Mouse (Mus musculus) adrenal gland, adult 18-20 months (tissue): ENCODE measurements around the gene Rnf144b. TPM values are rescaled to one million over a fixed set of nuclear protein-coding genes. Genes with fewer than 3 reads are reported as not detected.
A peak's percentile ranks its signal among the peaks of the same experiment; 100 is the strongest.

Experiments
- DNase-seq, 2 experiments: peaks; one replicate each; pipeline ENCODE4 v3.0.0; 2021 to 2022; ENCODE audit warnings: low spot score in 2 of 2
- long read RNA-seq, 2 experiments: library from polyadenylated mRNA; stranded (forward); transcript quantifications; one replicate each; pipeline ENCODE4 v2.0.0; 2021
- total RNA-seq, 2 experiments: library from RNA; stranded (reverse); gene quantifications; 1 replicate in 1 of 2; 2 replicates in 1 of 2; pipeline ENCODE4 v1.2.3; 2021

Rnf144b gene
- total RNA-seq: 1 to 10 TPM; 4.4 to 5.0 TPM
- long read RNA-seq, experiment 1, partial matches to known transcripts: 0 of 1 reads
- long read RNA-seq, experiment 1, other reads (novel, unspliced or antisense): 1 of 1 reads
- long read RNA-seq, experiment 2, partial matches to known transcripts: 0 of 1 reads
- long read RNA-seq, experiment 2, other reads (novel, unspliced or antisense): 1 of 1 reads

DNA sequence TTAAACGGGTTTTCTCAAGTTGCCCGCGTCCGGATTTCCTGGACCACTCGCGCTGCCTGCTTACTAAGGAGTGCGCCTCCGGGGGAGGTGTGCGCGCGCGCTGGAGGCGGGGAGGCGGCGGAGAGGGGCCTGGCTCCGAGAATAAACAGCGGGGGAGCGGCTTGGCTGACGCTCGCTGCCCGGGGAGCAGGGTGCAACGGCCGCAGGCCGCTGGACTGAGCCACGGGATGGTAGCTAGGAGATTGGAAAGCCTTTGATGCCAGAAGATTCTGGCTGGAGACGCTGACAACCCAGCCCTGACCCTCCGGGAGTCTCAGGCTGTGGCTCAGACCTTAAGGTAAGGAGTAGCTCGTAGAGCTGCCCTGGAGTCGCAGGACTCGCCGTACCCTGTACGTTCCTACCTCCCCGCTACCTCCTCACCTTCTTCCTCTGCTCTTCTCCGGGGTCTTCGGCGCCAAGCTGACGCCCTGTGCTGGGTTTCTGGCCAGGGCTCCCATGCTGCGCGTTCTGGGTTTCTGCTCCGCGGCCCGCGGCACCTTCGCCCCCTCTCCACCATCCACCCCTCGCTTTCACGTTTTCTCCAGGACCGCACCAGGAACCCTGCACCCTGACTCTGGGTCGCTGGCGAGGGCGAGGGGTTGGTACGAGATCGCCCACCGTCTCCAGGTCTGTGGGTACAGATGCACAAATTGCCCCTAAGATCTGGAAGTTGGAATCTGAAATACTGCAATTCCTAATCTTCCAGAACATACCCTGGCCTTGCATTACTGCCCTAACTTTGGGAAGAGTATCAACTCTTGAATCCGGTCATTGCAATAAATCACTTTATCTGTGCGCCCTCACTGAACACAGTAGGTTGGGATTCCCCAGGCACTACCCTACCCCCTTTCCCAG, at the start of gene Rnf144b:
TSS of gene Rnf144b (plus strand) at position 120 of the 894 bp plus-strand sequence.
- peak; percentile 29 to 35 for DNase-seq

DNA sequence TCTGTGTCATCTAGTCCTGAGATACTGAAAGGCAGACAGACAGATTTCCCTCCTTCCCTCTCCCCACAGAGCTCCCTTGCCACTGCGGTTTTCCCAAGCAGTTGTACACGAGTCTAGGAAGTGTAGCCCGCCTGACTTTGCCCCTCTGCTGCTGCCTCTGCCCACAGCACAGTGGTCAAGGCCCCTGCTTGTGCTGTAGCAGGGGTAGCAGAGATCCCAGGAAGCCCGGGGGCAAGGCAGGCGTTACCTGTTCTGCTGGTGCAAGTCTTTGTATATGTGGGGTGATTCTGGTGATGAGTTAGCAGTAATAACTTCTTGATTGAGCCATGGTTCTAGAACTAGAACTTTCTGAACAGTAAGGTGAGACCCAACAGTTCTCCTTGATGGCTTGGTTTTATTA, 46.3 kb upstream of the Rnf144b start:
- DNase-seq: no peak

DNA sequence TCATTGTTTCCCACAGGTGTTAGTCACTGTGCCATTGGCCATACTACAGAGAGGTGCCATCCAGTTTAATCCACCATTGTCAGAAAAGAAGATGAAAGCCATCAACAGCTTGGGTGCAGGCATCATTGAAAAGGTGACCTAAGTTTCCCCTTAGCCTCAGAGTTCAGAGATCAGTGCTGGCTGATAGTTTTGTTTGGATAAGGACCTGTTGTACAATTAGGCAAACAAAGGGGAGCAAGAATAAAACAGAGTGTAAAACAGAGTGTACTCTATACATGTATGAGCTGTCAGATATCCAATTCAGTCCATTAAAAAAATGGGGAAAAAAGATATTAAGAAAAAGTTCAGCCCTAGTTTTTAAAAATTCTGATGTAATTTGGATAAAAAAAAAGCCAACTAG, 45.1 kb upstream of the Rnf144b start:
- no peak for DNase-seq

DNA sequence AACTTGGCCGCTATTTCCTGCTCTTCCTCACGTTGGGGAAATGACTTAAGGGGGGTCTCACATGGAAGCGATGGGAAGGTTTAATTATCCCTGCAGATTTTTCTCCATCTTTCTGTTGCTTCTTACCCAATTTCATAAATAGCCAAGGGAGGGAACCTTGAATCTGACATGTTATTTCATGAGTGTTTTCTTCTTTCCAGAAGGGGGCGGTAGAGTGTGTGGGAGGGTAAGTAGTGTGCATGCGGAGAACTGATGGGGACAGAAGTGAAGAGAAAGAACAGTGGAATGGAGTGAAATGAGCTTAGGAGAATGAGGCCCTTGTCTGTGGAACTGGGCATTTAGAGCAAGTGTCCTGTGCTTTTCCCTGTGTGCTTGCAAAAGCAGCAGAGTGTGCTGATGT, 43.7 kb upstream of the Rnf144b start:
- DNase-seq: no peak

DNA sequence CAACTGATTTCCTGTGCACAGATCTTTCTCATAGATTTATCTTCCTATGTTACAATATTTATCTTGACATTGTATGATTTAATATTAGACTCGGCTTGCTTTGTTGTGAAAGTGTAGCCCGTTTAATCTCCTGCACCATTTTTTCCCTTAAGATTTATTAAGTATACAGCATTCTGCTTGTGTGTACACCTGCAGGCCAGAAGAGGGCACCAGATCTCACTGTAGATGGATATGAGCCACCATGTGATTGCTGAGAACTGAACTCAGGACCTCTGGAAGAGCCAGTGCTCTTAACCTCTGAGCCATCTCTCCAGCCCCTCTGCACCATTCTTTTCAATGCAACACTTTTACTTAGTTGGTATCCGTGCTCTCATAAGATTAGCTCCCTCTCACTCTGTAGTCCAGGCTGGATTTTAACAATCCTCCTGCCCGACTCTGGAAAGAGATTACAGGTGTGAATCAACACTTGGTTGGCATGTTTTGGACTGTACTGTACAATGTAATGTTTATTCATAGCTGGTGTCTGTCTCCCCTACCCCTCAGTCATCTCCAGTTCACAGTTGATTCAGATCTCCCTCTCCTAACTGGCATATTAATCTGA, 41.5 kb upstream of the Rnf144b start:
- no peak for DNase-seq

DNA sequence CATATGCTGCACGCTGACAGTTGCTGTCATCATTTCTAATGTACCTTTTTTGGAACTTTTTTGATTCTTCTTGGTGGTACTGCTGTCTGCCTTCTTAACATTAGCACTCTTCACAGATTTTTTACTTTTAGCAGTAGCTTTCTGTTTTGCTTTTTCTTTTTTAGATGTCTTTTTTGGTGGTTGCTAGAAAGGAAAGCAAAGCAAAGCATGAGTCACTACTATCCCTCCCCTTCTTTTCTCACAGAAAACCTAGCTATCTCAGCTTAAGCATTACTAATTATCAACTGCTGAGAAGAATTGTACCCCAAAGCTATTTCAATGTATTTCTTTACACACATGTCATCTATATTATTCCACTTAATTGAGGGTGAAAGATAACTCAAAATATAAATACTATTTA, 34.0 kb upstream of the Rnf144b start:
- no peak for DNase-seq

DNA sequence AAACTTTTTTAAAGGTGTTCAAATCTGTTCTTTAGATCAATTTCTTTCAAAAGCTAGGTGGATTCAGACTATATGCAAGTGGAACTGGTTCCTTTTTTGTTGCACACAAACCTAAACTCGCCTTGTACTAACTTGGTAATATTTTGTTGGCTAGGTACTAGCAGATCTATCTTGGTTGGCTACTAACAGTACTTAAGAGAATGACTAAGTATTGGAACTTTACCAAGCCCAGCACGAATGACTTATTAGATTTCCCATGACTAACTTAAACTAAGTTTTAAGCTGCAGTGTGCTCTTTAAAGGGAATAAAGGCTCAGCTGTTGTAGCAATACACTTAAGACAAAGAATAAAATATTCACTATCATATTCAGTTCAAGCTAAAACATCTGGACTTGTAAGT, 33.2 kb upstream of the Rnf144b start:
- no peak for DNase-seq

DNA sequence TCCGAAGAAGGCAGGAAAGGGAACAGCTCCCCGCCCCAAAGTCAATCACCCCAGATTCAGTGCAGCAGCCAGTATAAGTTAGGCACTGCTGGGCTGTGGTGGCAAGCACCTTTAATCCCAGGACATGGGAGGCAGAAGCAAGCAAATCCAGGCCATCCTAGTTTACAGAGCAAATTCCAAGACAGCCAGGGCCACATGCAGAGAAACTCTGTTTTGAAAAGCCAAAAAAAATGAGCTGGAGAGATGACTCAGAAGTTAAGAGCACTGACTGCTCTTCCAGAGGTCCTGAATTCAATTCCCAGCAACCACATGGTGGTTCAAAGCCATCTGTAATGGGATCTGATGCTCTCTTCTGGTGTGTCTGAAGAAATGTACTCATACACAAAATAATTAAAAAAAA, 28.7 kb upstream of the Rnf144b start:
- DNase-seq: no peak

DNA sequence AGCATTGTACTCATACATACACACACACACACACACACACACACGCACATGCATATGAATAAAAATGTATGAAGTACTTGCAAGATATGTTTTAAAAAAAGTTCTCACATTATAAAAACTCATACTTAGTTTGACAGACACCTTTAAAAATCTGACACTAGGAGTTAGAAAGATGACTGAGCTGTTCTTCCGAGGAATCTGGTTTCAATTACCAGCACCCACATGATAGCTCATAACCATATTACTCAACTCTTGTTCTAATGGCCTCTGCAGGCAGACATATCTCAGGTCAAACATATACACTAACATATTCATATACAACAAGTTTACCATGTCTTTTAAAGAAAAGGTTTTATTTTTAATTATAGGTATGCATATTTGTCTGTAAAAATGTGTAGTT, 25.9 kb upstream of the Rnf144b start:
- no peak for DNase-seq

DNA sequence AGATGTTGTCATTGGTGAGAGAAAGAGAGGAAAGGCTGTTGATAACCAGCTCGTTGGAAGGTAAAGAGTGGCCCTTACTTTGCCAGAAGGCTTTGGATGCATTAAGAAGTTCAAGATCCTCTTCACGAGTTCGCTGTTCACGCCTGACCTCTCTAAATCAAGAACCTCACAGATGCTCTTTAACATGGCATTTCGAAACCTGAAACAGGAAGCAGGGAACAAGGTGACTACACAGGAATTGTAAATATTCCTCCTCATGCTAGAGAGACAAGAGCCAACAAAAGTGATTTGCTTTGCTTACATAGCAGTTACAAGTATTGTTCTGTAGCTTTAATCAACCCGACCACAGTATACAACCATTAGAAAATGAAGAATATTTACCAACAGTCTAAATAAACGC, 23.2 kb upstream of the Rnf144b start:
- no peak for DNase-seq

DNA sequence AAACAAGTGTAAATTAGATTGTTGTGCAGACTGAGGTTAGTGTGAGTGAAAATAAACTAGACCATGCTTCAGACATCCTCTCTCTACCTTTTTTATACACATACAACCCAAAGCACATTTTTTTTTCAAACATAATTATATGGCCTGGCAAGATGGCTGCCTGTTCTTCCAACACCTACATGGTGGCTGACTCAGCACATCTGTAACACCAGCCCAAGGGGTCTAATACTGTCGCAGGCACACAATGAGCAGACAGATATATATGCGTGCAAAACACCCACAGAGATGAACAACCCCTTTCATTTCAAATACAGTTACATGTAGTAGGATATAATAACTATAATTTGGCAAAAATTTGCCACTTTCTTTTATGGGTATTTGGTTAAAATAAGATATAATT, 21.9 kb upstream of the Rnf144b start:
- no peak for DNase-seq

DNA sequence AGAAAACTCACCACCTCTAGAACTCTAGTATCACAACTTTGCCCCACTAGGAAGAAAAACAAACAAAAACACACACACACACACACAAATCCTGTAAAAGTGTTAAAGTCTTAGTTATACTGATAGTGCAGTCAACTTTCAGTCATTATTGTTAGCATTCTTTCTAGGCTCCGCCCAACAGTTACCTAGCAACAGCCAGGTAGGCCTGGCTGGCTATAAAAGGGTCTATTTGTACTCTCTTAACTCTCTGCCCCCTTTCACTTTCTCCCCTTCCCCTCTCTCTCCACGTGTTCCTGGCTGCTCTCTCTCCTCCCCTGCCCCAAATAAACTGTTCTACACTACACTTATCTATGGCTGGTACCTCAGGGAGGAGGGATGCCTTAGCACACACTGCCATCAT, 18.3 kb upstream of the Rnf144b start:
- DNase-seq: no peak

DNA sequence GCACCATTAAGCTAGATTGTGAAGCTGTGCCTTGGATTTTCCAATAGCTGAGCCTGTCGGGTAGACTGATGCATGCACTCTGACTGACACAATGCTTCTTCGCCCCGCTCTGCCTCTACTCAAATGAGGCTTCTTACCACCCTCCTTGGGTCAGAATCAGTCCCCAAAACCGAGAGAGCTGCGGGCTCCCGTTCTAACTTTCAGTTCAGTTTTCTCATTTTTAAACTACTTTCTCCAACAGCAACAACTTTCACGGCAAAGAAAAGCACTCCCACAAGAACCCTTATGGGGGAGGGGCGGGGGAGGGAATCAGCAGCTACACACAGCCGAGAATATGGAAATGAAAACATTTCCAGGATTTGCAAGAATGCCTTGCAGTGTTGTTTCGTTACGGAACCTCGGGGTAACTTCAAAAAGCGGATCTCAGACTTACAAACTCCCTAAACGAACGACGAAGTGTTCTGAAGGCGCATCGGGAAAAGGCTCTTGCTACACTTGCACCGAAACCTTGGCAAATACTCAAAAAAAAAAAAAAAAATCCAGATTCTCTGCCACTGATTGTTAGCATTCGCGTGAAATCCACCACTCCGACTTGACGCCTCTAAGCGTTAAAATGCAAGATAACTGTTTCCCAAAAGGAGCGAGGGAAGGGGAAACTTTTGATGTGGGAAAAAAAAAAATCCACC, 17.5 kb upstream of the Rnf144b start:
- no peak for DNase-seq

DNA sequence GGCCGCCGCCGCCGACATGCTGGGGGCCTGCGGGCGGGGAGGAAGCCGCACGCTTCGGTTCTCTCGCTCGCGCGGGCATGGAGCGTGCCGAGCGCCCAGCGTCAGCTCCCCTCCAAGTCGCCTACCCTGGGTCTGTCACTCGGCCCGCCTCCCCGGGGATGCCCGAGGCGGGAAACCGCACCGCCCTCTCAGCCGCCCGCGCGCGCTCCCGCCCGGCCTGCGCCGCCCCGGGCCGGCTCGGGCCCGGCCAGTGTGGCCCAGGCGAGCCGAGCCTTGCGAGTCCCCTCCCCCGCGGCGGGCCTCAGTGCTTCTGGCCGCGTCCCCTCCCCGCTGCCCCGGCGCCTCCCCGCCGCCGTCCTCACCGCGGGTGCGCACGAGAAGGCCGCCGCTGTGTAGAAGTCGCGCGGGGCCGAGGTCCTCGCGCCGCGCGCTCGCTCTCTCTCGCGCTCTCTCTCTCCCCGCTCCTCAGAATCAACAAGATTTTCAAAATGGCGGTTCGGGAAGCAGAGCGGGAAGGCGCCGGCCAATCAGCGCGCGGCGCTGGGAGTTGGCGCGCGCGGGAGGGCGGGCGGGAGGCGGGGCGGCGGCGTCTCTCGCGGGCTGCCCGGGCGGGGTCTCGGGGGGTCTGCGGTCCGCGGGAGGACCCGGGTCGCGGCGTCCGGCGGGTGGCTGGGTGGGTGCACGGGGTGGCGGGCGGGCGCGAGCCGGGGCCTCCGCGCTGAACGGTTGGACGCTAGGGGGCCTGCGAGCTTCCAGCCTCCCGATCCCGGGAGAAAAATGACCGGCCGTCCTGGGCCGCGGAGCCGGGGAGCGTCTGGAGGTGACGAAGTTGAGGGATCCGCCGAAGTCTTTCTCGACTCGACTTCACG, 16.5 kb upstream of the Rnf144b start, which contains the start of gene Dek:
TSS of gene Dek (minus strand) at position 491 of the 869 bp plus-strand sequence.
- peak; percentile 83 to 87 for DNase-seq

DNA sequence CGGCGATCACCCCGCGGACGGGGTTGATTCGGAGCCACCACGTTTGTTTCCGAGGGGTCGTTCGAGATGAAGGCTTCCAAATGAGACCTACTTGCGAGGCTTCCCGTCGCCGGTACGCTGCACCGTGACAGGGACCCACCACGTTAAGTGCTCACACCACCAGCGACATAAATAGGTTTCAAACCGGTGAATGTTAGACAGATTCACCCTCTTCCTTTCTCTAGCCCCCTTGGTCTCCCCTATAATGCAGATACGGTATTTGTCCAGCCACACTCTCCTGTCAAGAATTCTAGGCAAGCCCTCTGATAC, 15.9 kb upstream of the Rnf144b start:
- no peak for DNase-seq

DNA sequence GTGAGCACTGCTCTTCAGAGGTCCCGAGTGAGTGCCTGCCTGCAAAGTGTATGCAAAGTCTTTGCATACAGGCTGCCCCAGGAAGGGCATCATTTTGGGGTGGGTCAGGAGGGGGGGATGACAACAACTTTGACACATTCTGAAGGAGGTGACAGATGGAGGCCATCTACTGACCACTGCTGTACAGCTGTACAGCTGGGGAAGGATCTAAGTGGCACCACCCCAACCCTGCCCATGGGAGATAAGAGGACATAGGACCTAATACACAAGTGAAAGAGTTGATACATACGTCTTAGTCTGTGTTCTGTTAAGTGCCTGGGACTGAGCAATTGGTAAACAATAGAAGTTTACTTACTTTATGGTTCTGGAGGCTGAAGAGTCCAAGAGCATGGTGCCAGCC, 13.2 kb upstream of the Rnf144b start:
- DNase-seq: no peak

DNA sequence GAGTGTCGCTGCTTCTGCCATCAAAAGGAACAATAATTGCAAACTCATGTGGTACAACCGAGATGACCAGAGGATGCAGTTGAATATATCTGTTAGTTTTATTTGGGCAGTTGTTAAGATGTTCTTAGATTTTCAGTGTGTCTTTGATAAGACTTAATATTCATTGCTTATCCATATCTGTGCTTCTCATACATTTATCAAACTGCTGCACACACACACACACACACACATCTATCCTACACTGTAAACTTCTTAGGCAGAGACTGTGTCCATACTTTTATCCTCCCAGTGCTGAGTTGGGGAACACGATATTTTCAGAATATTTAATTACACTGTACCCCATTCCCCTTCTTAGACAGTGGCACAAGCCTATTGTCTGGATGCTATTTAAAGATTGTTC, 11.3 kb upstream of the Rnf144b start:
- no peak for DNase-seq

DNA sequence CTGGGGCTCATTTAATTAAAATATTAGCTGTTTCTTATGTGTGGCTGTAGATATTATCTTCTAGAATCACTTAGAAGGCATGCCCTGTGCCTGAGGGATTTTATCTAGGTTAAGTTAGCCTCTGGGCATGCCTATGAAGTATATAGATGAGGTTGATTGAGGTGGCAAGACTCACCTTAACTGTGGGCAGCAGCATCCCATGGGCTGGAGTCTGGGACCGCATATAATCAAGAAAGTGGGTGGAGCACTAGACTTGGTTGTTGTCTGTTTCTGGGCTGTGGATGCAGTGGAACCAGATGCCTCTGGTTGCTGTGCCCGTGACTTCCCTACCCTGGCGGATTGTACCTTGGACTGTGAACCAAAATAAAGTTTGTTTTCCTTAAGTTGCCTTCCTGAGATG, 10.4 kb upstream of the Rnf144b start:
- DNase-seq: no peak

DNA sequence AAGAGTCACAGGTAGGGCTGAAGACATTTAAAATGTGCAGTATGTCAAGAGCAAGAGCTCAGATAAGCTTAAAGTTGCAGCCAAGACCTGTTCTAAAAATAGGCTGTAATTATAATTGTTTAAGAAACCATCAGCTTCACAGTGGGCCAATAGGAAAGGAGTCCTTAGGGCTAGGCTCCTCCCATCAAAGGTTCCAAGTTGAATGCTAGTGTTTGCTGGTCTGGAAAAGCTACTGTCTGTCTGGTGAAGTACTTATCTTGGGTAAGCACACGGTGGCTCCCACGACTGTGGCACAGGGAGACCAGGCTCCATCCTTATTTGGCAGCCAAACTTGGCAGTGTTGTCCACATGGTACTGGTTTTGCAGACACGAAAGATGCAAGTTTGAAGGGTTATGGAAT, 9.5 kb upstream of the Rnf144b start:
- no peak for DNase-seq

DNA sequence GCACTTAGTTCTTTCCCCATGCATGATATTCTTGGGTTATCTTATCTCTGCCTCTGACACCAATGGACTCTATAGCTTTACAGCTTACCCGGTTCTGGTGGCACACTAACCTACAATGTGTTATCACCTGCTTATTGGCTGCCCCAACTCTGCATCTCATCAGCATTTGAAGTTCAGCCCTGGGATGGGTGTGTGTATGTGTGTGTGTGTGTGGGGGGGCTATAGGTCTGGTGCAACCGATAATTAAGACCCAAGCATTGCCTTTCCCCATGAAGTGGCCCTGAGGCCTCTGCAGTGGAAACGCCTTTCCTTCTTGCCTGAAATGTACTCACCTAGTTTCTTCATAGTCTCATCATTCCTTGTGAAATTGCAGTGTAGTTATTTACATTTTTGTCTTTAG, 6.5 kb upstream of the Rnf144b start:
- DNase-seq: no peak

DNA sequence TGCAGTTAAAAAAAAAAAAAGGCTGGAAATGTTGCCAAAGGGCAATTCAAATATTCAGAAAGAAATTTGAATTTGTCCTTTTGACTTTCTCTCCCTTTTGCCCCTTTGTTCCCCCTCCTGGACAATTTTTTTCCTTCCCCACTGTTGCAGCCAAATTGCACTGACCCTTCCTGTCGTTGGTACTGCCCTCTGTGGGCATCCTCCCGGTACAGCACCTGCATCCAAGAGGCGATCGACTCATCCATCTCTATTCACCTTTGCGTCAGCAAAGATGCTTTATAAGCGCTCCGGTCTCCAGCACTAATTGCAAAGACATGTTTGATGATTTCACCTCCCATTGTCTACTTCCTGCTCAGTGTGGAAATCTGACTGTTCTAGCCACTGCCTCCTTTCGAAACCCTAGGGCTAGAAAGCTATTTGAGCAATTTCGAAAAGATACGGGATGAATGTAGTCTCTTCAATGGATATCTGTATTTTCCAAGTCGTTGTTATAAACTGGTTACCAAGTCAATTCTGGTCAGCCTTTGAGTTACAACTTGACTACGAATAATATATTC, 1.0 kb upstream of the Rnf144b start:
- DNase-seq: no peak
